Mouse (Mus musculus) brown adipose tissue, adult 24 weeks (tissue): Measurements from ENCODE around the gene Ypel2. TPM values are rescaled to one million over a fixed set of nuclear protein-coding genes. Genes with fewer than 3 reads are reported as not detected.

Source experiments
- H3K27ac ChIP-seq: fragments of 200-500 bp; replicated peaks from 2 replicates; pipeline ENCODE4 v1.5.1; 2012; ENCODE audit warnings: low read depth, mild to moderate bottlenecking, low read length
- H3K4me1 ChIP-seq: fragments of 200-500 bp; 2 replicates; pipeline ENCODE4 v1.6.1; 2012; ENCODE audit warnings: low read length, mixed read lengths; ENCODE audit not compliant: control insufficient read depth, insufficient read depth, insufficient read length
- H3K4me3 ChIP-seq: fragments of 200-500 bp; 2 replicates; pipeline ENCODE4 v1.5.1; 2012; ENCODE audit warnings: low read depth, mild to moderate bottlenecking, low read length, moderate library complexity; ENCODE audit not compliant: insufficient read depth
- polyA plus RNA-seq: library from polyadenylated mRNA; stranded (reverse); fragments of >200 nt; gene quantifications from 2 replicates; pipeline ENCODE4 v1.2.4, GENCODE M21; 2012; ENCODE audit not compliant: missing spikeins, insufficient read depth, insufficient read length

Gene Ypel2
- polyA plus RNA-seq, 1 experiment: 9.6 TPM

DNA sequence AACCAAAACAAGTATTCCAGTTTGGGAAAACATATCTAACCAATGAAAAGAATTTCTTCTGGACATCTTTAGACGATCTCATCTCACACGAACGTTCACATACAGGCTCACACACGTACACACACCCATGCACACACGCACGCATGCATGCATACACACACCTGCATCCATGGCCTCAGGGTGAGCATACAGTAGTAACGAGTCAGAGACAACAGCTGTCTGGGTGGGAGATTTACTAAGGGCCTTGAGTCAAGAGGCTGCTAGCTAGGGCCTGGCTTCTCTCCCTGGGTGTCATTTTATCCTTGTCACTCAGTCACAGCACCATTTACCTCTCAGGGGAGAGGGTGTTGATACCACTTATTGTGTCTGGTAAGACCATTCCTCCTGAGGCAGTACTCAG lies 74.0 kb downstream of the Ypel2 start:
- Histone ChIP-seq H3K4me1 (peaks cover 37% of the 10 kb centered on the region), H3K27ac (peak overlapping the region; percentile 69), H3K4me3 (no peak overlapping the region)

DNA sequence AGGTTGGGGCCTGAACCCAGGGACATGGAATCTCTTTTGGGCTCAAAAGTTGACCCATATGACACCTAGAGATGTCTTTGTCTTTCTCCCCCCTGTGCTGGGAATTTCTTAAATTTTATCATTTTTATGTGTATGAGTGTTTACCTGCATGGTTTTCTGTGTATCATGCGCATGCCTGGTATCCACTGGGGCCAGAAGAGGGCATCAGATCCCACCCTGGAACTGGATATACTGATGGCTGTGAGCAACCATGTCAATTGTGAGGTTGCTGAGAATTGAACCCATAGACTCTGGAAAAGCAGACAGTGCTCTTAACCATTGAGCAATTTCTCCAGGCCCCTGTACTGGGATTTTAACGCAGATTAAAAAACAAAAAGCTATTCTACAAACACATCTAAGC lies 76.0 kb downstream of the Ypel2 start:
- H3K4me1 ChIP-seq: peaks cover 33% of the 10 kb centered on the region

DNA sequence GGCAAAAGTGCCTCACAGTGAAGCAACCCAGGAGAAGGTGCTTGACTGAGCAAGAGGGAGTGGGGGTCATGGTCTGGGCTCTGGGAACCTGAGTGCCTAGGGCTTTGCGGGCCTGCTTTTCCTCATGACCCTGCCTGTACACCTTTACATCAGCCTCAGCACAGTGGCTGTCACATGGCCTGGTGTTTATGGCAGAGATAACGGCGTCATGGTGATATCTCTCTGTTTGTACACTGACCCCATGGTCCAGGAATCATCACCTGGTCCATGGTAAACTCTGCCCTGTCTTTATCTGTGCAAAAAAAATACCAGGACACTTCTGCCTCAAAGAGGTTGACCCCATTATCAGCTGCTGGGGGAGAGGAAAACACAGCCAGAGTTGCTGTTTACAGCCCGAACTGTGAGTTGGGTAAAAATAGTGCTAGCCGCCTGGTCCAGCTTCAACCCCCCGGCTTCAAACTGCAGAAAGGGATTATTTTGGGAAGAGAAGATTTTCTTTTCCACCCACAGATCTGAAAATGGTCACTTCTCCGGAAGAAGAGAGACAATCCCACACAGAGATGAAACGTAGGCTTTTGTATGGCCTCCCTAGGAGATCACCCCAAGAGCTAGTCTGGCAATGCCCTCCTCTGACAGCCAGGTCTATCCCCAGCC lies 76.8 kb downstream of the Ypel2 start:
- peak overlapping the region; percentile 76 for H3K27ac ChIP-seq
- peaks cover 29% of the 10 kb centered on the region for H3K4me1 ChIP-seq
- H3K4me3 ChIP-seq: no peak overlapping the region

More for the DNA sequence above, 76.0 kb downstream of the Ypel2 start:
- Histone ChIP-seq H3K4me3 (no peak overlapping the region), H3K27ac (peak overlapping the region; percentile 76; the same call in 1 of the 2 replicates)

DNA sequence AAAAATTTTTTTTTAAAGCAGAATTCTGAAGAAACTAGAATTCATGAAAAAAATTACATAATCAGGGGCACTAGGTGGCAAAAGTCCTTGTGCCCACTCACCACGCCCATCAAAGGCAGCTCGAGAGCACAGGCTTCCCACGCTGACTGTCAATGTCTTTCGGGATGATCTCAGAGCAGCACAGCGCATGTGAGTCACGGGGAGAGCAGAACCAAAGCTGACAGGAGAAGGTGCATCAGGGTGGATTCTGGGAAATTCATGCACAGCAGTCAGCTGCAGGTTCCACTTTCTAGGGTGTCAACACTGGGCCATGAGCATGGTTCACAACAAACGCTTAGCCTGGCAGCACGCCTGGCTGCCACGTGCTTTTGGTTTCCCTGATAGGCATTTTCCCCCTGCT lies 79.2 kb downstream of the Ypel2 start:
- H3K4me1 ChIP-seq: peaks cover 9% of the 10 kb centered on the region
- no peak overlapping the region for H3K4me3 ChIP-seq
- no peak overlapping the region for H3K27ac ChIP-seq

DNA sequence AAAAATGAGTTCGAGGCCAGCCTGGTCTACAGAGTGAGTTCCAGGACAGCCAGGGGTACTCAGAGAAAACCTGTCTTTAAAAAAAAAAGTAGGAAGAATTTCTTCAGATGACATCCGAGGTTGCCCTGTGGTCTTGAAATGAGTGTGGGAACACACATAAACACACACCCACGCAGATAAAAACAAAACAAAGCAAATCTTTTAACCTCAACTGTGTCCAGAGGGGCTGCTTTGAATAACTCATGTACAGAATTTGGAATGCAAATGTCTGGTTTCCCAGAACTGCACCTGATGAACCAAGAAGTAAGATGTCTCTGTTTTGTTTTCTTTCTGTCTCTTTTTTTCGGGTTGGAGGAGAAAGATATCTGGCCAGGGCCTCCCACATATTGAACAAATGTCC lies 83.3 kb downstream of the Ypel2 start:
- no peak overlapping the region for H3K4me3 ChIP-seq
- no peak overlapping the region for H3K27ac ChIP-seq
- no peaks in the 10 kb centered on the region for H3K4me1 ChIP-seq

- H3K27ac ChIP-seq: no peak overlapping the region
- H3K4me3 ChIP-seq: no peak overlapping the region
- no peaks in the 10 kb centered on the region for H3K4me1 ChIP-seq
These were observed 84.5 kb downstream of the Ypel2 start for GRCm38 (mm10) chr11:86909028-86909427.

- Histone ChIP-seq H3K4me3 (no peak overlapping the region), H3K27ac (no peak overlapping the region), H3K4me1 (no peaks in the 10 kb centered on the region)
These were observed 85.5 kb downstream of the Ypel2 start for GRCm38 (mm10) chr11:86907889-86908590.

- no peaks in the 10 kb centered on the region for H3K4me1 ChIP-seq
- no peak overlapping the region for H3K4me3 ChIP-seq
- no peak overlapping the region for H3K27ac ChIP-seq
These were observed 86.5 kb downstream of the Ypel2 start for GRCm38 (mm10) chr11:86906767-86907662.

GRCm38 (mm10) chr11:86906257-86906656 lies 87.2 kb downstream of the Ypel2 start:
- Histone ChIP-seq H3K4me3 (no peak overlapping the region), H3K27ac (no peak overlapping the region), H3K4me1 (no peaks in the 10 kb centered on the region)

DNA sequence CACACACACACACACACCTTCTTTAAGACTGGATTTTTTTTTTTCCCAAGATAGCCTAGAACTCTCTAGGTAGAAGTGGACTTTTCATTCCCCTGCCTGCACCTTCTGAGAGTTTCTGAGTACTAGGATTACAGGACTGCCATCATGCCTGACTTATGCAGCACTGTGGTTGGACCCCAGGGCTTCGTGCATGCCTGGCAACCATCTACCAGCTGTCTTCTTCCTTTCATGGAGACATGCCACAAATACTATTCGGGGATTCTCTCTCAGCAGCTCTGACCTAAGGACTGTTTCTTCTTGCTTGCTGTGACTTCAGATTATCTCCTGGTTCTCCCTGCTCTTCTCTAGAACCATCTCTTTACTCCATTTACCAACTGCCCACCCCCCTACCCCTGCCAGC lies 88.2 kb downstream of the Ypel2 start:
- Histone ChIP-seq H3K4me1 (no peaks in the 10 kb centered on the region), H3K4me3 (no peak overlapping the region), H3K27ac (no peak overlapping the region)

DNA sequence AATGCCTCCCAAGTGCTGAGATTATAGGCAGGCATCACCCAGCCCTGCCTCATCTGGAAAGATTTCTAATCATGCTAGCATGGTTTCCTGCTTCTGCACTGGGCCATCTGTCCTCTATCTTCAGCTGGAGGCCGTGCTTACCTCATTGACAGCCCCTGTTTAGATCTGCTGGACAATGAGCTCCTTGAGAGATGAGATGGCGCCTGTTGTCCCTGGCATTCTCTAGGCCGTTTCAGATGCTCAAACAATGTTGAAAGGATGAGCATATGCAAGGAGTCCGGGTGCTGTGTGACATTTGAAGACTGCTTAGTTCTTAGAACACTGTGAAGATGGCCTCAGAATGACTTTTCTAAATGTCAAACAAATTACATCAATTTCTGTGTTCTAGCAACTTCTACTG lies 88.8 kb downstream of the Ypel2 start:
- no peaks in the 10 kb centered on the region for H3K4me1 ChIP-seq
- no peak overlapping the region for H3K27ac ChIP-seq
- H3K4me3 ChIP-seq: no peak overlapping the region

DNA sequence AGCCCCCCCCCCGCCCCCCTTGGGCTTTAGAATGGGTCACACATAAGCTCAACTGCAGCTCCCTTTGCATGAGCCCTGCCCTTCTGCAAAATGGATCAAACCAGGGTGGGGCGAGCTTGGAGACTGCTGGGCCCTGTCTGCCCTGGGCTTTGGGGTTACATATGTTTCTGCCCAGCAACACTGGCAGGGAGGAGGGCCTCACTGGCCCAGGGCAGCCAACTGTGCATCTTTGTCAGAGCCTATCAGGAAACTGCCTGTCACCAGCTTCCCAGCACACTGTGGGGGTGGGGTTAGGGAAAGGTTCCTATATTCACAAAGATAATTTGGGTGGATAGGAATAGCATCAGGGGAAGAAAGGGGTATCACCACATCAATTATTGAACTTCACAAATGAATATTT lies 95.1 kb downstream of the Ypel2 start:
- Histone ChIP-seq H3K27ac (no peak overlapping the region), H3K4me1 (no peaks in the 10 kb centered on the region; the same call in 1 of the 2 replicates), H3K4me3 (no peak overlapping the region)

DNA sequence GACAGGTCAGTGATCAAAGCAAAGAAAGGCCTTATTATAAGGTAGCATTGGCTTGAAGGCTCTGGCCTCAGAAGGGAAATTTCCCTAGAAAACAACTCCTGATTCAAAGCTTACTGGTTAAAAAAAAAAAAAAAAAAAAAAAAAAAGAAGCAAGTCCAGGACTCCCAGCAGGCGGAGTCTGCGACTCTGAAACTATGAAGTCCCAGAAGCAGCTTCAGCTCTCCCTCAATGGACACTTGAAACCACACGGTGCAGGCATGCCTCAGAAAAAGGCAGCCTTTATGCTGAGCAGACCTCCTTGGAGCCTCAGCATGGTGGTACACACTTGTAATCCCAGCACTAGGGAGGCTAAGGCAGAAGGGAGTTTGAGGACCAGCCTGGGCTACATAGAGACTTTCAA lies 97.9 kb downstream of the Ypel2 start:
- no peaks in the 10 kb centered on the region; the same call in 1 of the 2 replicates for H3K4me1 ChIP-seq
- H3K4me3 ChIP-seq: no peak overlapping the region
- no peak overlapping the region for H3K27ac ChIP-seq

GRCm38 (mm10) chr11:86895156-86895555 lies 98.4 kb downstream of the Ypel2 start:
- Histone ChIP-seq H3K4me3 (no peak overlapping the region), H3K27ac (no peak overlapping the region), H3K4me1 (no peaks in the 10 kb centered on the region; the same call in 1 of the 2 replicates)

- Histone ChIP-seq H3K27ac (no peak overlapping the region), H3K4me3 (peak overlapping the region; percentile 34; the same call in 1 of the 2 replicates), H3K4me1 (no peaks in the 10 kb centered on the region; the same call in 1 of the 2 replicates)
These were observed 99.3 kb downstream of the Ypel2 start for GRCm38 (mm10) chr11:86894171-86894577.
